Mouse (Mus musculus): ENCODE data around the gene Ndrg3.
"Not testable (repeated sequence)": the region's sequence is repeated elsewhere in the genome, so short reads cannot be mapped to it uniquely, and the experiment has no call there.

Ndrg3 gene

GRCm38 (mm10) chr2:156951301-156952094 lies 40.4 kb downstream of the Ndrg3 start:
- intact Hi-C loops (cut with DNase I) = no loop called here

GRCm38 (mm10) chr2:156950816-156951215 lies 41.0 kb downstream of the Ndrg3 start:
- intact Hi-C loops (cut with DNase I) = no loop called here

GRCm38 (mm10) chr2:156941523-156941922 lies 50.3 kb downstream of the Ndrg3 start:
- intact Hi-C loops (cut with DNase I) = not testable (repeated sequence)

GRCm38 (mm10) chr2:156939926-156940325 lies 51.9 kb downstream of the Ndrg3 start:
- intact Hi-C loops (cut with DNase I) = not testable (repeated sequence)

- intact Hi-C loops (cut with DNase I) = no loop called here
These were observed 54.1 kb downstream of the Ndrg3 start for GRCm38 (mm10) chr2:156937795-156938194.

- intact Hi-C loops (cut with DNase I) = no loop called here
These were observed 56.9 kb downstream of the Ndrg3 start for GRCm38 (mm10) chr2:156935005-156935404.

GRCm38 (mm10) chr2:156933426-156933825 lies 58.4 kb downstream of the Ndrg3 start:
- intact Hi-C loops (cut with DNase I) = no loop called here

GRCm38 (mm10) chr2:156931421-156931820 lies 60.4 kb downstream of the Ndrg3 start:
- intact Hi-C loops (cut with DNase I) = no loop called here

GRCm38 (mm10) chr2:156930549-156930948 lies 61.3 kb downstream of the Ndrg3 start:
- intact Hi-C loops (cut with DNase I) = no loop called here

GRCm38 (mm10) chr2:156929519-156930120 lies 62.2 kb downstream of the Ndrg3 start:
- intact Hi-C loops (cut with DNase I) = no loop called here

GRCm38 (mm10) chr2:156928606-156929005 lies 63.2 kb downstream of the Ndrg3 start:
- intact Hi-C loops (cut with DNase I) = no loop called here

GRCm38 (mm10) chr2:156927663-156928062 lies 64.2 kb downstream of the Ndrg3 start:
- intact Hi-C loops (cut with DNase I) = no loop called here

GRCm38 (mm10) chr2:156925611-156926010 lies 66.2 kb downstream of the Ndrg3 start:
- intact Hi-C loops (cut with DNase I) = not testable (repeated sequence)

GRCm38 (mm10) chr2:156925075-156925474 lies 66.8 kb downstream of the Ndrg3 start:
- intact Hi-C loops (cut with DNase I) = not testable (repeated sequence)

- intact Hi-C loops (cut with DNase I) = no loop called here
These were observed 67.5 kb downstream of the Ndrg3 start for GRCm38 (mm10) chr2:156924210-156924898.

GRCm38 (mm10) chr2:156923057-156923456 lies 68.8 kb downstream of the Ndrg3 start:
- intact Hi-C loops (cut with DNase I) = no loop called here

GRCm38 (mm10) chr2:156919796-156920195 lies 72.1 kb downstream of the Ndrg3 start:
- intact Hi-C loops (cut with DNase I) = no loop called here

- intact Hi-C loops (cut with DNase I) = not testable (repeated sequence)
These were observed 72.7 kb downstream of the Ndrg3 start for GRCm38 (mm10) chr2:156919191-156919590.

GRCm38 (mm10) chr2:156918562-156918961 lies 73.3 kb downstream of the Ndrg3 start:
- intact Hi-C loops (cut with DNase I) = no loop called here

- intact Hi-C loops (cut with DNase I) = no loop called here
These were observed 75.3 kb downstream of the Ndrg3 start for GRCm38 (mm10) chr2:156916419-156917125.

- intact Hi-C loops (cut with DNase I) = no loop called here
These were observed 76.3 kb downstream of the Ndrg3 start for GRCm38 (mm10) chr2:156915559-156915958.

Measured in adrenal gland (tissue).